ENCODE assay signal across 8 mouse cellular contexts in the genomic region with DNA sequence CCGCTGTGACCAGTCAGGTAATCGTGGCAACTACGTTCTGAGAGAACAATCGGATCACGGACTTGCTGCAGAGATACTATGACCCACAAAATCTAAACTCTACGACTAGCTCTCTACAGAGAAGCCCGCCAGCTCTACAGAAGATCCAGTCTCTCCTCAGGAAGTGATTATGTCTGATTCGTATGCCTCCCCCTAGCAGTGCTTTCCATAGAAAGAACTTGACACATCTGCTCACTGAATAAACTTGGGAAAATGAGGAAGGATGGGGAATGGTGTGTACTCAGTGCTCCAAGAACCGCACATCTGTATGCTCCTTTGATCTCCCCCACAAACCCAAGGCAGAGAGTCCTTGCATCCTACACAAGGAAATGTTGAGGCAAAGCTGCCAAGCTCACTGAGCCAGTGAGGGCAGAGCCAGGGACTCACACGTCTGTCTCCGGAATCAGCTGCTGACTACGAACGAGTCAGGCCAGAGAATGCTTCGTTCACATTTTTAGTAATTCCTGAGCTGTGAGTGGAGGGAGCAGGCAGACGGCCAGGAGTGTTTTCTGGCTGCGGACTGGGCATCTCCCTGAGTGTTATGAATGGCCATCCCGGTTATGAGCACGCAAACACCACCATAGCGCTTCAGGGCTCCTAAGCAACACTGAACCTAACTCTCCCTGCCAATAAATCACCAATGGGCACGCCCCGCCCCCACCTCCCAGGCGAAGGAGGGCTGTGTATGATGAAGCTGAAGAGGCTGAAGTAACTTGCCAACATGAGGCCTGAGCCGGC. TPM values are rescaled to one million over a fixed set of nuclear protein-coding genes. Genes with fewer than 3 reads are reported as not detected.
DNase-seq lines count a peak whose midpoint lies in the region; ATAC-seq and TF ChIP-seq lines count a peak whose summit lies in the region.

No protein-coding gene starts in this region.

- H3K4me3 ChIP-seq in hindbrain, postnatal 0 days (ENCODE audit: low read length): no peak overlapping the region
- no peak overlapping the region for H3K4me3 ChIP-seq in neural tube, embryonic 15.5 days (replicated peaks)

- H3K36me3 ChIP-seq in hindbrain, postnatal 0 days (ENCODE audit: insufficient read depth, low read length): no peaks in the 10 kb centered on the region
- 0 out of 2 replicates have a peak, but pooled peaks cover 3% of the 10 kb centered on the region for H3K36me3 ChIP-seq in neural tube, embryonic 15.5 days

- peak overlapping the region; percentile 16; the same call in 1 of the 2 replicates for H3K4me2 ChIP-seq in hindbrain, postnatal 0 days (ENCODE audit: low read depth, low read length)
- peak overlapping the region; percentile 17 for H3K4me2 ChIP-seq in neural tube, embryonic 15.5 days

- TF ChIP-seq CTCF in hindbrain, postnatal 0 days (IDR thresholded peaks at IDR 0.05; ENCODE audit: low read depth): no peak

- DNase-seq in layer of hippocampus, postnatal 10 days (ENCODE audit: low spot score in 2 of 2): peak; percentile 28 to 35
- no peak for DNase-seq in layer of hippocampus, adult 11-12 months (ENCODE audit: low spot score)
- peak; percentile 57 for DNase-seq in adrenal gland, postnatal 10 days
- peak; percentile 67 to 69 for DNase-seq in cerebellum, postnatal 36 days
- DNase-seq in hindbrain, postnatal 0 days (ENCODE audit: low spot score): peak; percentile 68
- DNase-seq in layer of hippocampus, adult 9-10 months (ENCODE audit: low spot score): no peak

- H3K4me1 ChIP-seq in hindbrain, postnatal 0 days (ENCODE audit: insufficient read depth, low read length): peaks cover 15% of the 10 kb centered on the region; the same call in 1 of the 2 replicates
- H3K4me1 ChIP-seq in neural tube, embryonic 15.5 days: peaks cover 28% of the 10 kb centered on the region

- WGBS in hindbrain, postnatal 0 days: 51% methylated on average over 23 of the region's 23 CpGs
- WGBS in neural tube, embryonic 15.5 days: 70% methylated on average over 23 of the region's 23 CpGs

- peak; percentile 66 for ATAC-seq in hindbrain, postnatal 0 days
- peak; percentile 29; the same call in 1 of the 2 replicates for ATAC-seq in neural tube, embryonic 15.5 days (ENCODE audit: low FRiP score)
- no peak for ATAC-seq in megakaryocyte-erythroid progenitor cell, adult 5-6 weeks (replicated peaks; ENCODE audit: low FRiP score, low TSS enrichment, poor library complexity, severe bottlenecking)

- peak overlapping the region; percentile 68 for H3K27ac ChIP-seq in hindbrain, postnatal 0 days
- H3K27ac ChIP-seq in neural tube, embryonic 15.5 days (replicated peaks): peak overlapping the region; percentile 45; the same call in 1 of the 2 replicates

- no peaks in the 10 kb centered on the region for H3K9me3 ChIP-seq in hindbrain, postnatal 0 days (ENCODE audit: low read length)
- H3K9me3 ChIP-seq in neural tube, embryonic 15.5 days (replicated peaks): no peaks in the 10 kb centered on the region

- H3K9ac ChIP-seq in hindbrain, postnatal 0 days (replicated peaks; ENCODE audit: low read length): no peak overlapping the region
- H3K9ac ChIP-seq in neural tube, embryonic 15.5 days (replicated peaks): no peak overlapping the region

- H3K27me3 ChIP-seq in hindbrain, postnatal 0 days (ENCODE audit: insufficient read depth, low read length): no peaks in the 10 kb centered on the region
- no peaks in the 10 kb centered on the region for H3K27me3 ChIP-seq in neural tube, embryonic 15.5 days (replicated peaks)

RNA-seq across cellular contexts. Expression of a gene that starts 16.6 kb away (rescaled TPM):
- total RNA-seq in layer of hippocampus, postnatal 10 days (2021): 100 to 1,000 TPM; 109 to 136 TPM
- 10 to 100 TPM; 27.8 to 33.2 TPM for total RNA-seq in adrenal gland, postnatal 10 days (2021)
- total RNA-seq in hindbrain, postnatal 0 days (2014; rRNA removed): 52.7 and 65.4 TPM in 2 replicates
- 39.1 and 40.5 TPM in 2 replicates for polyA plus RNA-seq in hindbrain, postnatal 0 days (2015; fragmentation: Nextera tagmentation; extraction: Ambion mirVana)
- polyA plus RNA-seq in neural tube, embryonic 15.5 days (2015; fragmentation: Nextera tagmentation; extraction: Ambion mirVana): 27.8 and 29.9 TPM in 2 replicates
- 37.3 and 54.5 TPM in 2 replicates for total RNA-seq in megakaryocyte-erythroid progenitor cell, adult 5-6 weeks (2014; fragmentation: Nextera tagmentation)
- 28.0 and 41.4 TPM in 2 replicates for total RNA-seq in megakaryocyte-erythroid progenitor cell, adult 5-6 weeks (2017)

Comparison
In these comparisons a context has a peak if more than half of its experiments do, and no peak if none do; other contexts are left out.
1. DNase-seq: peak in layer of hippocampus, postnatal 10 days (2 of 2), adrenal gland, postnatal 10 days (single experiment), cerebellum, postnatal 36 days (2 of 2) and hindbrain, postnatal 0 days (single experiment); none in layer of hippocampus, adult 11-12 months (single experiment) and layer of hippocampus, adult 9-10 months (single experiment).